Mouse (Mus musculus) common myeloid progenitor, adult 5-6 weeks (primary cell): Measurements from ENCODE around the gene Wnt4. TPM values are rescaled to one million over a fixed set of nuclear protein-coding genes. Genes with fewer than 3 reads are reported as not detected.

Experiments
- ATAC-seq: replicated peaks from 2 replicates; pipeline ENCODE4 v1.8.0; 2016; ENCODE audit warnings: low read depth, mild to moderate bottlenecking, moderate TSS enrichment, inconsistent platforms; ENCODE audit not compliant: poor library complexity, severe bottlenecking
- total RNA-seq: library from RNA; stranded (forward); fragments of 200-1000, 187-1606 nt; gene quantifications from 2 replicates; pipeline ENCODE4 v1.2.3, GENCODE M21; 2017

Gene Wnt4
- total RNA-seq, 1 experiment from 2014 or later = not detected

DNA sequence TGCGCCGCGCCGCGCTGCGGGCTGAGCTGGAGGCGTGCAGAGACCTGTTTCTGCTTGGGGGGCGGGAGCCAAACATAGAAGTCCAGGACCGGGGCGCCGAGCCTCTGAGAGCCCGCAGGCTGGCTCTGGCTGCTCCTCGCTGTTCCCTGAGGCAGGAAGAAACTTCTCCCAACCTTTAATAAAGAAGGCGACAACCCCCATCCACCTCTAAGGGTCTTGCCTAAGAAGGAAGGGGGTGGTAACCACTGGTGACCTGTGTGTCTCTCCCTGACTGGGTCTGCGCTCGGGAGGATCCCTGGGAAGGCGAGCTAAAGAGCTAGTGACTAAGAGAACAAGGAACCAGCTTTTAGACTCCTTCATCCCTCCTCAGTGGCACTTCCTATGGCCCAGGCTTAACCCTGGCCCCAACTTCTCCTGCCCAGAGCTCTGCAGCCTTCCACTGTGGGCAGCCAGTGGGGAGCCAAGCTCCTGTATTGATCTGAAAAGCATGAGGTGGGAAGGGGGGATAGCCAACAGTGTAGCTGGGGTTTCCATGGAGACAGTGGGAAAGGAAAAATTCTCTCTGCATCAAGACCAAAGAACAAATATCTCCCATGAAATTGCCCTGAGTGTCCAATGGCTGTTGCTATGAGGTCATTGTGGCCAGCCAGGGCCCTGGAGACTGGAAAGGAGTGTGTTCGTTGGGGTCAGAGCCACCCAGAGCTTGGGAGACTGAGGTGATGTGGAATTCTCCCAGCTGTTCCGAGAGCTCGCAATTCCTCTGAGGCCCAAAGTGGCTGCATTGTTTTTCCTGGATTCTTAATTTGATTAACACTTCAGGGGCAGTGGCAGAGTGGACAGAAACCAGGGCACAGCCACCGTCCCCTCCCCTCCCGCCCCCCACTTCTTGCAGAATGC, 1.1 kb downstream of the Wnt4 start:
- ATAC-seq = no peak

DNA sequence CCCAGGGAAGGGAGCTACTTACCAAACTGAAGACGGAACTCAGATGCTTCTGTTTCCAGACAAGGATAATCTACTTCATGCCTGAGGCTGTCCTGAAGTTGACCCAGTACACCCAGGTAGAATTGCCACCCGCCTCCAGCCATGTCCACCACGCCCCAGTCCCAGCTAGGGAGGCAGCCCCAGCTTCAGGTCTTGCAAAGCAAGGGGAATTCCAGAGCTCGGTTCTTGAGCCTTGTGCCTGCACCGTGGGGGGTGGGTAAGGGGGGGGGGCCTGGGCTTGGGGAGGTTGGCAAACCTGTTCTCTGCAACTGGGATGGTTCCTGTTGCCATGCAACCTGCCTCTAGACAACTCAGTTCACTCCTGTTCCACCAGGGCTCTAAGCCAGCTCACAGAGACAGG, 2.1 kb downstream of the Wnt4 start:
- ATAC-seq = no peak

DNA sequence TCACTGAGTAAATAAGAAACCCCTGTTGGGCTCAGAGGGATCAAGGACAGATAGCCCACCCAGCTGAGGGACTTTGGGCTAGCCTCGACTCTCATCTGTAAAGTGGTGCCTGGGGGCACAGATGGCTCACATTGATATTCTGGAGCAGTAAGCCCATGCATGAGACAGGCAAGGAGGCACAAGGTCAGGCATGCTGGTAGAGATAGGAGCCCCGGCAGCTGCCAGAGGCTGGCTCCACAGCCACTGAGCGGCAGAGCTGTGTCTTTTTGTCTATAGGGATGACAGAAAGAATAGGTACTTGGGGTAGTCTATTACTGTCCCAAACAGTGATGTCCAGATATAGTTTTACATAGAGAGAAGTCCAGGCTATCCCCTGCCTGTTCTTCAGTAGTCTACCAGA, 4.0 kb downstream of the Wnt4 start:
- no peak for ATAC-seq

DNA sequence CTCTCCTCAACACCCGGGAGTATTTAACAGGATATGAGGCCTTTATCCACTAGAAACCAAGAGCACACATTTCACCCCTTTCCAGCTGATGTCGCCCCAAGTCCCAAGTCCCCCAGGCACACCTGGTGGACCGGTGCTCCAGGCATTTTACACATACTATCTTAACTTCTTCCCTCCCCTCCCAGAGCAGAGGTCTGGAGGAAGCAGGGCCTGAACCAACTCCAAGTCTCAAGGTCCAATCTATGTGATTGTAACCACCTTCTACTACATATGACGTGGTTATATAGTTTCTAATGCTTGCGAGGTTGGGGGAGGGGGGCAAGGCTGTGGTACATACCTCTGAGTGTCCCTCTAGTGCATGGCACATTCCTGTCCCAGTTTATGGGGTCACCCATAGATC, 4.8 kb downstream of the Wnt4 start:
- no peak for ATAC-seq

DNA sequence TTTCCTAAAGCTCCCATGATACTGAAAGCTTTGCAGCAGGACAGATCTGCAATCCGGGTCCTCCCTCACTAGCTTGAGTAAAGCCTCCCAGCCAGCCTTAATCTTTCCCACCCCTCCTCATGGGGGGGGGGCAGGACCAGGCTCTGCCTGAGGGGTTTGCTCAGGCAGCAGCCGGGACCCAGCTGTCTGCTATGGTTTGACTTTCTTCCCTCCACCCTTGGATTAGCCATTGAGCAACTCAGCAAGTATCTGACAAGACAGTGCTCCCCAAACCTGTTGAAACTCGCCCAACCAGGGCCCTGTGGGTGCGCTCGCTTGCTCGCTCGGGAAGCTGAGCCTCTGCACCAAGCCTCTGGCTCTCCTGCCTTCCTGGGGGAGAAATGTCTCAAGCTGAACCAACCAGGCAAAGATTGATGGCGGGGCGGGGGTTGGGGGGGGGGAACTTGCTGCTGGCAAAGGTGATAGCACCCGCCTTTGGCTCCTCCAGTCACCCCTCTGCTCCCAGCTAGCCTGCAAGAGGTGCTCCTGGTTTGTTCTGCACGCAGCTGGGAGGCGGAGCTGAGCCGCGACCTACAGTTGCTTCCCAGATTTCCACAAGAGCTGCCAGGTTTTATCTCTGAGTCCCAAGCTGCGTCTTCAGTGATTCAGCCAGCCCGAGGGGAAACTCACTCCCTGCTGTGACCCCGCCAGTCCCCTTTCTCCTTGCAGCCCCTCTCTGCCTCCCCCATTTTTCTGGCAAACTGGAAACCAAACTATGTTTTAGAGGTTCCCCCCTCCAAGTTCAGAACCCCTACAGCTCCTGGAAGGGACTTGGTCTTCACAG, 5.5 kb downstream of the Wnt4 start:
- ATAC-seq = no peak

DNA sequence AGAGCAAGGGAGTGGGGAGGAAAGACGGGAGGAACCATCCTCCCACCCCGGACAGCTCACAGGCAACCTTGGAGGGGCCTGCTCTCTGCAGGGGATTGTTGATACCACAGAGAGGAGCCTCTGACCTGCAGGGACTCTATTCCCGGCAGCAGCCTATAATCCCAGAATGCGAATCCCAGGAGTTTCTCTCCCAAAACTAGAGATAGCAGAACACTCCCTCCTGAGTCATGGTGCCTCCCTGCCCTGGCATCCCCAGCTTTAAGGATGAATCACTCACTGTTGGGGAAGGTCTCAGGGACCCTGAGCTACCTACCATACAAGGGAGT, 6.1 kb downstream of the Wnt4 start:
- no peak for ATAC-seq

DNA sequence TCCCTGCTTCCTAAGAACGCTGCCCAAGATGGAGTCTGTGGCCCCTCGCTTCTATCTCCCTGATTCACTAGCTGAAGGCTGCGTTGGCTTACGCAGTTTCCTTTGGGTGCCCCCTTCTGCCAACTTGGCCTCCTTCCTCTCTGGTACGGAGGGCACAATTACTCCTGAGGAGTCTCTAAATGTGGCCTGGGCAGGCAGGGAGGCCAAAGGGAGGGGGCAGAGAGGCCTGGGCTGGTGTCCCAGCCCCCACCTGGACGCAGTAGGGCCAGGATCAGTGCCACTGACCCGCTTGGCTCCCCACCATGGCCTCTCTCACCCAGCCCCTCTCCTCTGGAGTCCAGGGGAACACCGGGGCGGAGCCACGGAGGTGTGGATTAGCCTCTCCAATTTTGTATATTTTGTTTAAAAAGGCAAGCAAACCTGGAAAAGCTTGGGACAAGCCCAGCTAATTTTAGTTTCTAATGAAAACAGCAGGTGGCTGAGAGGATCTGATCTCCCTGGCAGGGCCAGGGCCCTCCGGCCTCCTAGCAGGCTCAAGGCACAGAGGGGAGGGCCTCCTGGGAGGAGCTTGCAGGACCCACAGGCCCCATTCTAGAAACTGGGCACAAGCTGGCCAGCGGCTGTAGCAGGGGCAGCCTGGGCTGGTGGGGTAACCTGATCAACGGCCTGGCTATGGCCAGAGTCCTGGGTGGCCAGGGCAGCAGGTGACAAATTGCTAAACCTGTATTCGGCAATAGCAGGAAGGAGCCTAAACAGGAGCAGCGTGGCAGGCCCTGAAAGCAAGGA, 8.8 kb downstream of the Wnt4 start:
- ATAC-seq = no peak

DNA sequence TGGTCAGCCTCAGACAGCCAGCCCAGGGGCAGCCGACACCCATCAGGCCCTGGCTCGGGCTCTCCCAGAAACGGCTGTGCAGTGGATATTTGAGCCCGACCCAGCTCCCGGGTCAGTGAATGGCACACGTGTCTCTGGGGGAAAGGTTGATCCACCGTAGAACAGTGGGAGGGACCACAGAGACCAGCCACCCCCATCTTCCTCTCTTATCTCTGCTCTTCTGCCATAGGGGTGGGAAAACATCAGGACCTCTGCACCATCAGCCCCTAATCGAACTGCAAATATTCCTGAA, 9.3 kb downstream of the Wnt4 start:
- ATAC-seq = no peak

DNA sequence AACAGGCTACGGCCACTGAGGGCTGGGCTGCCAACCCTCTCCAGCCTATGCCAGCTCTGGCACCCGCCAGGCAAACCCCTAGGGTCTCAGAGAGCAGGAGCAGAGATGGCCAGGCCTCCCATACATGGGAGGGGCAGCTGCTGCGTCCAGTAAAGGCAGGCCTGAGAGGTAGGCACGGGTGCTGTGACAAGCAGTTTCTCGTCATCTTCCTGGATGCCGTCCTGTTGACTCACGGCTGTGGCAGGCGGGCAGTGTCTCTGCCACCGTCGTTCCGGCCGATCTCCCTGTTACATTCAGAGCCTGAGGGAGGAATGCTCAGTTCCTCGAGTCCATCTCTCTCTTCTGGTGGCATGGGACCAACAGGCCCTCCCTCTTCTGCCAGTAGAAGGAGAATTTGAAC, 9.9 kb downstream of the Wnt4 start:
- no peak for ATAC-seq

DNA sequence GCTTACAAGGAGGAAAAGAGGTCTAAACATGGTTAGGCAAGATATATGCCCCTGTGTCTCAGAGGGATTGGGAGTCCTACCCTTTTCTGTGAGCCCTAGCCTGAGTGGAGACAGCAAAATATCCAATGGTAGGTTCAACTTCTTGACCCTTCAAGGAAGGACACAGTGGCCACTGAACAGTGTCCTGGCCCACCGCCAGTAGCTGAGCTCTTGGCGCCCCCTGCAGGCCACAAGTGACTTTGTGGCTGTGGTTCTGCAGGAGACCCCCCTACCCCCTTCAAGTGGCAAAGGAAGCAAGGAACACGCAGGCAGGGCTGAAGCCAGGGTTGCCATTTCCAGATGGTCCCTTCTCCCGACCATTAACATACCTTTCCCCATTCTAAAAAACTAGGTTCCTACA, 10.5 kb downstream of the Wnt4 start:
- ATAC-seq = peak; percentile 40; the same call in 1 of the 2 replicates

DNA sequence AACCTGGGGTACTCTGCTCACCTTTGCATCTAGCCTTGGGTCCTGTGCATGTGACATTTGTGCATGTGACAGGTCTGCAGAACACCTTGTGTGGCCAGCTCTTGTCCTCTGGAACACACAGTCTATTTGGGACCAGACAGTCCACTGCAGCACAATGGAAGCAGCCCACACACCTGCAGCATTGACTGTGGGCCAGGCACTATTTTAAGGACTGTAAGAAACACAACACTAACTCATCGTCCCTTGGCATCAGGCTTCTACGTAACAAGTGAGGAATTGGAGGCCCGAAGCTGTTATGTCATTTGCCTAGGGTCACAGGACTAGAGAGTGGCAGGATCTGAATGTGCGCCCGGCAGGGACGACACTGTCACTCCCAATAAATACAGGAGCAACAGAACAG, 12.4 kb downstream of the Wnt4 start:
- no peak for ATAC-seq

DNA sequence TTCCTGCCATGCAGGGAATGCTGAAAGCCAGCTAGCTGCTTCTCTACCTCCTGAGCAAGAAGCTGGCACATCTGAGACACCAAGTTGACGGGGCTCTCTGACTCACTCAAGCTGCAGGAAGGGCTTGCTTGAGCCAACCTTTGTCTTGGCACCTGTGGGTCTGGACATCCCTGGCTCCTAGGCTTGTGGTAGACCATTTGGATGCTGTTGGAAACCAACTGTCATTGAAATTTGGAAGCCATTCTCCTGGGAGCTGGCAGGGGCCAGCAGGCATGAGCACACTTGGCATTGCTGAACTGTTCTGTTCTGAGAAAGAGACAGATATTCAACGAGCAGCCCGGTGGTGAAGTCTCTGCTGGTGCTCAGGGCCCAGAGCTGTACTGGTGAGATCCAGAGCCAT, 13.0 kb downstream of the Wnt4 start:
- ATAC-seq = no peak

DNA sequence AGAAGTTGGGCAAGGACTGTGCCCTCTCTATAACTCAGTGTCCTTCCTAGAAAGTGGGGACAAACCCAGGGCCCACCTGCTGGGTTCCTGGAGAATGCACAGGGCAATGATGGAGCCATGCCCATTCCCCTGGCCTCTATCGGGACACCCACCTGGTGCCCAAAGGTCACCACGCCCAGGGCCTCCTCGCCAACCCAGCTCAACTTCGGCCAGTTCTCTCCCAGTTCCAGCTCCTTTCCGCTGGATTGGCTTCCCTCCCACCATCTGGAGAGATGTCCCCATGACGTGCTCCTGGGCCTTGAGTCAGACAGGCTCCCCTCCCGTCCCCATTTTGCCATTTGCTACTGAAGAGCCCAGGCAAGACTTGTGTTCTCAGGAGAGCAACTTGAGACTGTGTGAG, 15.3 kb downstream of the Wnt4 start:
- ATAC-seq = no peak

DNA sequence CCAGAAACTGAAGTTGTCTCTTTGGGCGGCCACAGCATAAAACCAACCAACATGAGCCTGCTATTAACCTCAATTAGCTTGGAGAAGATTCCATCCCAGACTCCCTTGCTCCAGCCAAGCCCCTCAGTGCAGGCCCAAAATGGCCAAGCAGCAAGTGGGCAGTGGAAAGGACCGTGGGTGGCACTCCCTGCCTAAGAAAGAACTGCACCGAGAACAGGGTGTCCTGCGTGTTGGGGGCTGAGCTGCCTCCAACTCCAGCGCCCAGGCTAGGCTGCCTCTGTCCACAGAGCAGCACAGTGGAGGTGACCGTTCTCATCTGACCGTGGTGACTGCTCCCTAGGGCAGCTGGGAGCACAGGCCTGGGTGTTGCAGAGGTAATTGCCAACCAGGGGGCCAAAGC, 16.7 kb downstream of the Wnt4 start:
- no peak for ATAC-seq

DNA sequence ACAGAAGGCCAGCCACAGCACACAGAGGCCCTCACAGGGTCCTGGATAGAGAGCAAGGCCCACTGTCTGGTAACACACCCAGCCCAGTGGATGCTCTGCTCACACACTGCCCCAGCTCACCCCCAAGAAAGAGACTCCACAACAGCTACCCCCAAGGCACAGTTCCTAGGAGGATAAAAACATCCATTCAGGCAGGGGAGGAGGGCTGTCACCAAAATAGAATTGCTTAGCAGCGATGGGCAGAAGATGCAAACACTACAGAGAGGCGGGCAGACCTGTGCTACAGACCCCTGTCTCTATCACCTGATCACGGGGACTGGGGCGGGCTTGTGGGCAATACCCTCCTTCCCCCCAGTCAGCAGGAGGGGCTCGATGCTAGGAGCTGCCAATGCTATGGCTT, 17.2 kb downstream of the Wnt4 start:
- no peak for ATAC-seq

DNA sequence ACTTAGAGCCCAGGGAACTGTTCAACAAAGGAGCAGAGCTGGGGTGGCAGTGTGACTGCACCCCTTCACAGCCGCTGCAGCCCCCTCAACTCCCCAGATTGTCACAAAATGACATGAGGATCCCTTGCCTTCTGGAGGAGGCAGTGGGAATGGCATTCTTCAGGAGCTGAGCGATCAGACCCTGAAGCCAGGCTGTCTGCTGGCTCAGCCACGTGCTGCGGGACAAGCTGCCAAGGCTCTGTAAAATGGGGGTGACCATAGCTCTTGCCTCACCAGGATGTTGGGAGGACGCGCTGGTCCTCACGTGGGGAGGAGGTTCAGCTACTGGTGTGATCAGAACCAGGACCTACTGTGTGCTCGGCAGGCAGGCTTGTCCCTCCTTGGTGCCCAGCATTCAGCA, 17.7 kb downstream of the Wnt4 start:
- ATAC-seq = no peak

DNA sequence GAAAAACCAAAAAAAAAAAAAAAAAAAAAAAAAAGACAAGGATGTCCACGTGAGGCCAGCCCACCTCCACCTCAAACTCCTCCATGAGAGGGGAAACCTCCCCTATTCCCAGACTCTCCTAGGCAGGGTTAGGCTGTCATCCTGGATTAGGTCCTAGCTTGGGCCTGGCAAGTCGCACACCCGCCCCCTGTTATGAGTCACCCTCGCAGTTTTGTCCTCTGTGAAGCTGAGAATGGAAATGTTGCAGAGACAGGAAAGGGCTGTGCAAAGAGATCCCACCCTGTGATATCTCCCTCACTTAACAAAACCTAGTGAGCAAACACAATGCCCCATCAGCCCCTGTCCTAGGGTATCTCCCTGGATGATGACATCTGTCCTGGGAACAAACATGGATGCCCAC, 20.3 kb downstream of the Wnt4 start:
- ATAC-seq = no peak

DNA sequence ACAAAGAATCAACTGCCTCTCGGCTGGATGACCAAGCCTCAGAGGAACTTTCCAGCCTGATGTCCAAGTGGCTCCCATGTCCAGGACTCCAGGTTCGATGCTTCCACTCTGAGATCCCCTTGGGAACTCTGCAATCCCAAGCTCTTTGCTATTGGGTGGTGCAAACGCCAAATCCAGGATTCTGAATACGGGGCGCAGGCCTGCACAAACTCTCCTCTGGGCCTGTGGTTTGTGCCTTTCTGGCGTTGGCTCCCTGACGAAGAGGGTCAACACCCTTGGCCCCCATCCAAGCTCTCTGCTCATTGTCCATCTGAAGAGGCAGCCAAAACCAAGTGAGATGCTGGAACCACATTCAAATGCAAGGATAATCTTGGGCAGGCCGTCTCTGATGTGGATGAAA, 21.1 kb downstream of the Wnt4 start:
- no peak for ATAC-seq

DNA sequence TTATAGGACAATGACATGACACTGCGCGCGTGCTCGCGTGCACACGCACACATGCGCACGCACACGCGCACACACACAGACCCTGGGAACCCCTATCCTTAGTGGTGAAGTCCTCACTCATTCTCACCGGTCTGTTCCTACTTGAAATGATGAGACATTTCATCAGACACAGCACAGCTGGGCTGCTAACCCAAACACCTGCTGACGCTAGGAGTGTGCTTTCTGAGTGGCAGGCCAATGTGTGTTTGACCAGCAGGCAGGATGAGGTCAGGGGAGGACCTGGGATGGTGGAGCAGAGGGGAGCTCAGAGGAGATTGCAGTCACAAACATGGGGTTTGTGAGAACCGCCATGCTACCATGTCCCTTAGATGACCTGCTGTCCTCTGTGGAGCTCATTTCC, 22.9 kb downstream of the Wnt4 start:
- ATAC-seq = no peak

DNA sequence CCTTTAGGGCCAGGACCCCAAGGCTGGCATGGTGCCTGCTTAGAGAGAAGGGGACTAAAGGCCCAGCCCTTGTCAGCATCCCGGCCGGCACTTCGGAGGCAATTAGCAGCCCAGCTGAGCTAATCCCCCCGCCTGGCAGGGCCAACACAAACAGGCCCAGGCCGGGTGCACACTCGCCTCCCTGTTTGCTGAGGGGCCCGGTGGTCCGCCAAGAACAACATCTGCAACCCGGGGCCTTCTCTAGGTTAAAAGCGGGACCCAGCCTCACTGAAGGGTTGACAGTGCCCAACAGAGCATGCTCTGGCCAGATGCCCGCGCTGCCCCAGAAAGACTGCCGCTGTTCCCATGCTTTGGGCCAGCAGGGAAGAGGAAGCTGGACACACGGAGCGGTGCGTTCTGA, 24.3 kb downstream of the Wnt4 start:
- ATAC-seq = no peak

DNA sequence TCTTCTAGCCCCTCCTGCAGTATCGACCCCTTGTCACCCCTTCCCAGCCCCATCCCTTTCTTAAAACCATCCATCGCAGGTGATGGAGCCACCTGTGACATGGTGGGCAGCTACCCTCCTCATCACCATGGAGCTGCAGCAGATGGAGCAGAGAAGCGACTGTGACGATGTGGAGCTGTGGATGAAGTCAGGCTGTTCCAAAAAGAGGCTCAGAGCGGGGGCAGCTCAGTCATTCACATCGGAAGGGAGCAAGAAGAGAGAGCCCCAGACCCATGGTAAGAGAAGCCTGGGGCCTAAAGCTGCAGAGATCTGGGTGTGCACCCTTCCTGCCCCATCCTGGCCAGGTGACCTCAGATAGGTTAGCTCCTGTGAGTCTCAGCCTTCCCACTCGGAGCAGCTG, 26.8 kb downstream of the Wnt4 start:
- ATAC-seq = no peak
